Mouse (Mus musculus): ENCODE data around the gene Zfp13. TPM values are rescaled to one million over a fixed set of nuclear protein-coding genes. Genes with fewer than 3 reads are reported as not detected.

The Zfp13 gene
- 10.4 and 10.5 TPM in 2 replicates for polyA plus RNA-seq (2015; fragmentation: Nextera tagmentation; extraction: Ambion mirVana)

GRCm38 (mm10) chr17:23598582-23599552, at the start of gene Zfp13:
TSS of gene Zfp13 (minus strand) at chr17:23599487.
- no peaks in the 10 kb centered on the region for H3K9me3 ChIP-seq
- ATAC-seq, result peak; percentile 97
- WGBS, result 5% methylated on average over 31 of the region's 31 CpGs

GRCm38 (mm10) chr17:23645894-23646293, 46.6 kb upstream of the Zfp13 start:
- Histone ChIP-seq H3K9me3 (no peaks in the 10 kb centered on the region), H3K9ac (no peak overlapping the region), H3K27ac (no peak overlapping the region), H3K36me3 (no peaks in the 10 kb centered on the region), H3K27me3 (replicated peaks) (peaks cover 13% of the 10 kb centered on the region), H3K4me1 (replicated peaks) (peaks cover 10% of the 10 kb centered on the region; the same call in 1 of the 2 replicates), H3K4me2 (replicated peaks) (no peak overlapping the region), H3K4me3 (replicated peaks) (no peak overlapping the region)
- ATAC-seq, result no peak
- WGBS, result 41% methylated on average over 10 of the region's 10 CpGs

More at GRCm38 (mm10) chr17:23598582-23599552, at the start of gene Zfp13:
- Histone ChIP-seq H3K27me3 (replicated peaks) (no peaks in the 10 kb centered on the region), H3K9ac (peak within 1 kb of the TSS; percentile 38), H3K4me2 (replicated peaks) (peak within 1 kb of the TSS; percentile 72), H3K4me3 (replicated peaks) (peak within 1 kb of the TSS; percentile 48), H3K4me1 (replicated peaks) (peaks cover 9% of the 10 kb centered on the region; the same call in 1 of the 2 replicates), H3K27ac (peak within 1 kb of the TSS; percentile 76), H3K36me3 (no peaks in the 10 kb centered on the region)

- Histone ChIP-seq H3K27me3 (replicated peaks) (peaks cover 13% of the 10 kb centered on the region), H3K4me1 (replicated peaks) (peaks cover 10% of the 10 kb centered on the region; the same call in 1 of the 2 replicates), H3K36me3 (no peaks in the 10 kb centered on the region), H3K4me2 (replicated peaks) (peak within 1 kb of the TSS; percentile 85), H3K9me3 (no peaks in the 10 kb centered on the region), H3K27ac (no peak within 1 kb of the TSS), H3K4me3 (replicated peaks) (peak within 1 kb of the TSS; percentile 46), H3K9ac (peak within 1 kb of the TSS; percentile 48)
- under 1% methylated on average over 58 of the region's 58 CpGs for WGBS
- ATAC-seq, result peak; percentile 66
Observed at GRCm38 (mm10) chr17:23644613-23645495, 45.6 kb upstream of the Zfp13 start, which contains the start of gene Mmp25. TSS of gene Mmp25 (minus strand) at chr17:23645277.

GRCm38 (mm10) chr17:23631241-23631640, 32.0 kb upstream of the Zfp13 start:
- no peaks in the 10 kb centered on the region for H3K27me3 ChIP-seq (replicated peaks)
- H3K4me3 ChIP-seq (replicated peaks), result no peak overlapping the region
- 71% methylated on average over 8 of the region's 8 CpGs for WGBS
- H3K27ac ChIP-seq, result no peak overlapping the region
- no peak overlapping the region for H3K9ac ChIP-seq
- H3K4me2 ChIP-seq (replicated peaks), result no peak overlapping the region
- no peaks in the 10 kb centered on the region for H3K36me3 ChIP-seq
- no peaks in the 10 kb centered on the region for H3K9me3 ChIP-seq
- H3K4me1 ChIP-seq (replicated peaks), result 0 out of 2 replicates have a peak, but pooled peaks cover 3% of the 10 kb centered on the region
- ATAC-seq, result no peak

- ATAC-seq, result peak; percentile 93
- Histone ChIP-seq H3K9ac (peak overlapping the region; percentile 32; the same call in 1 of the 2 replicates), H3K27ac (no peak overlapping the region)
Observed at GRCm38 (mm10) chr17:23630195-23631020, 31.1 kb upstream of the Zfp13 start.

GRCm38 (mm10) chr17:23627813-23628212, 28.5 kb upstream of the Zfp13 start:
- Histone ChIP-seq H3K36me3 (no peaks in the 10 kb centered on the region), H3K27ac (no peak overlapping the region), H3K4me1 (replicated peaks) (0 out of 2 replicates have a peak, but pooled peaks cover 3% of the 10 kb centered on the region), H3K4me3 (replicated peaks) (no peak overlapping the region), H3K9me3 (no peaks in the 10 kb centered on the region), H3K9ac (no peak overlapping the region), H3K27me3 (replicated peaks) (no peaks in the 10 kb centered on the region), H3K4me2 (replicated peaks) (no peak overlapping the region)
- 42% methylated on average over 7 of the region's 7 CpGs for WGBS
- ATAC-seq, result no peak

More at GRCm38 (mm10) chr17:23630195-23631020, 31.1 kb upstream of the Zfp13 start:
- 0 out of 2 replicates have a peak overlapping the region, but pooled peaks have one; percentile 10 for H3K4me3 ChIP-seq (replicated peaks)
- WGBS, result 19% methylated on average over 22 of the region's 22 CpGs
- H3K9me3 ChIP-seq, result no peaks in the 10 kb centered on the region
- H3K27me3 ChIP-seq (replicated peaks), result no peaks in the 10 kb centered on the region
- 0 out of 2 replicates have a peak, but pooled peaks cover 3% of the 10 kb centered on the region for H3K4me1 ChIP-seq (replicated peaks)
- H3K4me2 ChIP-seq (replicated peaks), result peak overlapping the region; percentile 62
- H3K36me3 ChIP-seq, result no peaks in the 10 kb centered on the region

GRCm38 (mm10) chr17:23620351-23620750, 21.1 kb upstream of the Zfp13 start:
- Histone ChIP-seq H3K27me3 (replicated peaks) (0 out of 2 replicates have a peak, but pooled peaks cover 7% of the 10 kb centered on the region), H3K9me3 (no peaks in the 10 kb centered on the region), H3K36me3 (no peaks in the 10 kb centered on the region), H3K4me1 (replicated peaks) (no peaks in the 10 kb centered on the region), H3K4me3 (replicated peaks) (no peak overlapping the region), H3K27ac (no peak overlapping the region), H3K4me2 (replicated peaks) (no peak overlapping the region), H3K9ac (no peak overlapping the region)
- WGBS, result 69% methylated on average over 7 of the region's 7 CpGs
- ATAC-seq, result no peak

GRCm38 (mm10) chr17:23617087-23617486, 17.8 kb upstream of the Zfp13 start:
- Histone ChIP-seq H3K9me3 (no peaks in the 10 kb centered on the region), H3K27ac (no peak overlapping the region), H3K36me3 (no peaks in the 10 kb centered on the region), H3K4me3 (replicated peaks) (no peak overlapping the region), H3K4me2 (replicated peaks) (no peak overlapping the region), H3K4me1 (replicated peaks) (no peaks in the 10 kb centered on the region), H3K27me3 (replicated peaks) (0 out of 2 replicates have a peak, but pooled peaks cover 7% of the 10 kb centered on the region), H3K9ac (no peak overlapping the region)
- WGBS, result 39% methylated on average over 9 of the region's 9 CpGs
- ATAC-seq, result no peak

- Histone ChIP-seq H3K9me3 (no peaks in the 10 kb centered on the region), H3K27ac (no peak overlapping the region), H3K9ac (no peak overlapping the region), H3K4me3 (replicated peaks) (no peak overlapping the region), H3K4me1 (replicated peaks) (no peaks in the 10 kb centered on the region), H3K4me2 (replicated peaks) (no peak overlapping the region), H3K27me3 (replicated peaks) (no peaks in the 10 kb centered on the region), H3K36me3 (no peaks in the 10 kb centered on the region)
- WGBS, result 82% methylated on average over 28 of the region's 28 CpGs
- ATAC-seq, result peak; percentile 85
Observed at GRCm38 (mm10) chr17:23610361-23610800, 11.1 kb upstream of the Zfp13 start.

- no peaks in the 10 kb centered on the region for H3K4me1 ChIP-seq (replicated peaks)
- 92% methylated on average over 24 of the region's 24 CpGs for WGBS
Observed at GRCm38 (mm10) chr17:23609612-23610011, 10.3 kb upstream of the Zfp13 start.

GRCm38 (mm10) chr17:23605220-23605619, 5.9 kb upstream of the Zfp13 start:
- Histone ChIP-seq H3K27me3 (replicated peaks) (no peaks in the 10 kb centered on the region), H3K4me1 (replicated peaks) (0 out of 2 replicates have a peak, but pooled peaks cover 7% of the 10 kb centered on the region), H3K4me2 (replicated peaks) (no peak overlapping the region), H3K9ac (no peak overlapping the region), H3K27ac (no peak overlapping the region), H3K4me3 (replicated peaks) (no peak overlapping the region), H3K36me3 (no peaks in the 10 kb centered on the region), H3K9me3 (no peaks in the 10 kb centered on the region)
- ATAC-seq, result no peak
- 87% methylated on average over 8 of the region's 8 CpGs for WGBS

More at GRCm38 (mm10) chr17:23609612-23610011, 10.3 kb upstream of the Zfp13 start:
- Histone ChIP-seq H3K9me3 (no peaks in the 10 kb centered on the region), H3K4me2 (replicated peaks) (no peak overlapping the region), H3K36me3 (no peaks in the 10 kb centered on the region), H3K9ac (no peak overlapping the region), H3K4me3 (replicated peaks) (no peak overlapping the region), H3K27ac (no peak overlapping the region), H3K27me3 (replicated peaks) (no peaks in the 10 kb centered on the region)
- ATAC-seq, result no peak
